Mouse (Mus musculus): ENCODE results near the gene Glis1.

DNA sequence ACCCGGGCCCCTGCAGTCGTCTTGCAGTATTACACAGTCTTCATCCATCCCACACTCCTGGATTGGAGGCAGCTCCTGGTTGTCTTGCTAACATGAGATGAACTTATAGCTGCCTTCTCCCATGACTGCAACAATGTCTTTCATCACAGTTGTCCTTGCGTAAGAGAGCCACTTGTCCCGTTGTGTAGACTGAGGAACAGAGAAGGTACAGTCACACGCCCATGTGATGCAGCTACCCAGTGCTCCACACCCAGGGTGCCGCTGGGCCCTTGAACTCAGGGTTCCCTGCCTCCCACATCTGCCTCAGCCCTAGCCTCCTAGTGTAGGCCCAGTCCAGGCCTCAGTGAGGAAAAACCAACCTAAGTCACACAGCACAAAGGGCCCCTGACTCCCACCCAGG lies 201.7 kb downstream of the Glis1 start:
- TF ChIP-seq CHD2 (IDR thresholded peaks at IDR 0.05; ENCODE audit: low read depth, low read length): no peak
- TF ChIP-seq ZC3H11A (IDR thresholded peaks at IDR 0.05; ENCODE audit: borderline replicate concordance, low read depth, low read length): no peak

Data from ES-E14 (cell line).